Mouse (Mus musculus): ENCODE results near the gene Slc7a6.
A peak's percentile ranks its signal among the peaks of the same experiment; 100 is the strongest.

Gene Slc7a6

DNA sequence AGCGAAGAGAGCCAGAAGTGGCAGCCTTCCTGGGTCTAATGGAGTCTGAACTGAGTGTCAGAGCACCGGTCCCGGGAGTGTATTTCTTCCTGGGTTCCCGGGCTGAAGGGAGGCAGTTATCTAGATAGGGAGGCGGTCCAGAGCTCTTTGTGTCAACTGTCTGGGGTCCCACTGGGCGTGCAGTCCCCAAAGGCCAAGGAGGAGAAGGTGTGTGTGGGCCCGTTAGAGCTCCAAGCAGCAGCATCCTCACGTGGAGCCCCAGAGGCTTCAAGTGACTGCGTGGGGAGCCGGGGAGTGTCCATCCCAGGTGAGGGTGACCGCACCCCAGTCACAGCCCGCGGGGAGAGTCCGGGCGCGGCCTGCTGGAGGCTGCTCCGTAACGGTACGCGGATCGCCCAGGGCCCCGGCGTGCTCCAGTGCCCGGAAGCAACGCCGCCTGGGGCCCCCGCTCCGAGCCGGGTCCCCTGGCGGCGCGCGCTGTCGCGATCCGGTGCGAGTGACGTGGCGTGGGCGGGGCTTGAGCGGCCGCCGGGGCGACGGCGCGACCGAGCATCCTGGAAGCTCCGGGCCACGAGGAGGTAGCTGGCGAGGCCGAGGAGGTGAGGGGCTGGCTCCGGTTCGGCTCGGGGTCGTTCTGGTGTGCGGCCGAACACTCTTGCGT is at the start of gene Slc7a6:
Slc7a6 (plus strand) TSS at position 502 of the 661 bp plus-strand sequence.
- DNase-seq = peak; percentile 93

DNA sequence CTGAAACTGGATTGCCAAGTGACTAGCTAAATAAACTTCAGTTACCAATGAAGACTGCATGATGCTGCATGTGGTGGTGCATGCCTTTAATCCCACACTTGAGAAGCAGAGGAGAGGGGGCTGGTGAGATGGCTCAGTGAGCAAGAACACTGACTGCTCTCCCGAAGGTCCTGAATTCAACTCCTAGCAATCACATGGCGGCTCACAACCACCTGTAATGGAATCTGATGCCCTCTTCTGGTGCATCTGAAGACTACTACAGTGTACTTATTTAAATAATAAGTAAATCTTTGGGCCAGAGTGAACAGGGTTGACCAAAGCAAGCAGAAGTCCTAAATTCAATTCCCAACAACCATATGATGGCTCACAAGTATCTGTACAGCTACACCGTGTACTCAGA is 45.2 kb upstream of the Slc7a6 start:
- no peak for DNase-seq

- DNase-seq = no peak
These were observed 42.6 kb upstream of the Slc7a6 start for GRCm38 (mm10) chr8:106126055-106126454.

DNA sequence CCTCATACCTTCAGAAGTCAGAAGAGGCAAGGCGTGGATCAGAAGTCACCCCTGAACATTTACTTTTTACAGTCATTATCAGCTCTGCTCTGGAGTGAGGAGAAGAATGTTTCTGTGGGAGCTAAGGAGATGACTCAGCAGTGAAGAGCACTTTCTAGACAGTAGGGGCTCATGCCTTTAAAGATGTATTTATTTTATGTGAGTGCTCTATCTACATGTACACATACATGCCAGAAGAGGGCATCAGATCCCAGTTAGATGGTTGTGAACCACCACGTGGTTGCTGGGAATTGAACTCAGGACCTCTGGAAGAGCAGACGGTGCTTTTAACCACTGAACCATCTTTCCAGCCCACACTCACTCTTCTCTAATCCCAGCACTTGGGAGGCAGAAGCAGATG is 41.6 kb upstream of the Slc7a6 start:
- no peak for DNase-seq

DNA sequence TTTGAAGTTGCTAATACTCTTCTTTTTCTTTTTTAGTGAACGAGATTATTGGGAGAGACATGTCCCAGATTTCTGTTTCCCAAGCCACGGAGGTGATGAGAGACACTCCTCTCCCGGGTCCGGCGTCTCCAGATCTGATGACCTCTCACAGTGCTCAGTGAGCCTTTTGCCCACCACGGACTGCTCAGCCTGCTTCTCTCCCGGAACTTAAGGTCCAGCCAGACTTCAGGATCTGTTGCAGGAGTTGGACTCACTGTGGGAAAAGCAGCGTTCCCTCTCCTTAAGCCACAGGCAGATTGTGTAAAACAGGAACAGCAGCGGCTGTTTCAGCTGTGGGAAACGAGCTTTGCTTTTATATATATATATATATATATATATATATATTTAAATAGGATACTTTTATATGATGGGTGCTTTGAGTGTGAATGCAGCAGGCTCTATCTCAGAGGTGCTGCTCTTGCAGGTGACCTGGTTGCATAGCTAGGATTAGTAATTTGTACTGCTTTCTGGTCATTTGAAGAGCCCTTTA is 40.7 kb upstream of the Slc7a6 start:
- no peak for DNase-seq

DNA sequence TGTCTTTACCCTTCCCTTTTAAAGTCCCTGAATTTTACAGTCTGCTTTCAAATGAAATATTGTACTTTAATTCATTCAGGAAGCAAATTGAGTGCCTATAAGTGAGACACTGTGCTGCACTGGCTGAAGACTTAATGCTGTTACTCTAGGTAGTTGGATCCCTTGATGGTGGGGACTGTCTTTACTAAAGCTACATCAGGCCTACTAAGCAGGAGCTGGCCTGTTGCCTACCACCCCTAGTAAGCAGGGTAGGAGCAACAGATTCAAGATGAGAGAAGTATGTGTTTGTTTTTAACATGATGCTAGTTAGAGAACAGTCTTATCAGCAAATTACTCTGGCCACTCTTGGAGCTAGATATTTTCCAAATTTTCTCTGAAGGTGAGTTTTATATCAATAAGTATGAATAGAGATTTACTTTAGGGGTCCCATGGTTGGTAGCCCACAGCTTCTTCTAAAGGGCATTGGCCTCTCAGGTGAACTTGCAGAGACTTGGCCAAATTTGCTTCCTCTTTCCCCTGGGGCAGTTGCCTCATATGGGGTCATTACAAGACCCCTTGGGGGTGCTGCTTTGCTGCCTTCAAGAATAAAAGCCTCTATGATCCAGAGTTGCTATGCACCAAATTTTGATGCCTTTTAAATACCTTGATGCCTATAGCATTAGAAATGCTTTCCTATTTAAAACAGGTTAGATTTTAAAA is 39.3 kb upstream of the Slc7a6 start:
- DNase-seq = no peak

- DNase-seq = no peak
These were observed 38.7 kb upstream of the Slc7a6 start for GRCm38 (mm10) chr8:106129997-106130396.

DNA sequence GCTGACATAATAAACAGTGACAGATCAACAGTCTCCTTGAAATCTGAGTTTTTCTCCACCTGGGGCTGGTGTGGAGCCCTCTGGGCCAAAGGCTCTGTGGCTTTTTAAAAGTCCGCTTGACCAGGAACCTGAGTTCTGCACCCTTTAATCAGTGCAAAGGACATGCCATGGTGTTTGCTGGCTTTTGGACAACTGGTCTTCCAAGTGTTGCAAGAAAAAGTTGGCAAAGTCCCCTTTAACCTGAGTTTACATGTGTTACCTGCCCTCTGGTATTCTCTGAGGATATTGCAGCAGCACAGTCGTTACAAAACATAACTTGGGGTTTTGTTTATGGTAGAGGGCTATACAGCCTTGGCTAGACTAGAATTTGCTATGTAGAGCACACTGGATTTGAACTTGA is 38.2 kb upstream of the Slc7a6 start:
- DNase-seq = no peak

- DNase-seq = no peak
These were observed 37.6 kb upstream of the Slc7a6 start for GRCm38 (mm10) chr8:106131021-106131420.

- DNase-seq = no peak
These were observed 37.0 kb upstream of the Slc7a6 start for GRCm38 (mm10) chr8:106131488-106132222.

DNA sequence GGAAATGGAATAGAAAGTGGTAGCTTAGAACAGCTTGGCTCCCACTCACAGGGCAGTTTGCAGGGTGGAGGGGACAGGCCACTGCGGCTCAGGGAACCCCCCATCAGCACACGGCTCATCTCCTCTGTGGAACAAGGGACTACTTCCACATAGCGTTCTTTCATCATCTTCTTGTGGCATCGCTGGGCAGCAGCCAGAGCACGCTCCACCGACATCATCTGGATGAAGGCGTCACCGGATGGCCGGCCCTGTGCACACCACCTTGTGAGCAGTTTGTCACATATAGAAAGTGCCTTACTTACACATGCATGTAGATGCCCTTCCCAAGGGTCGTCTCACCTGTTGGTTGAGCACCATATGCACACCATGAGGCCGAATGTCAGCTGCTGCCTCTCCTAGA is 36.3 kb upstream of the Slc7a6 start:
- DNase-seq = no peak

GRCm38 (mm10) chr8:106133526-106133925 is 35.1 kb upstream of the Slc7a6 start:
- no peak for DNase-seq

GRCm38 (mm10) chr8:106133946-106134345 is 34.7 kb upstream of the Slc7a6 start:
- DNase-seq = no peak

GRCm38 (mm10) chr8:106134751-106135571 is 33.7 kb upstream of the Slc7a6 start:
- DNase-seq = no peak

GRCm38 (mm10) chr8:106135672-106136071 is 33.0 kb upstream of the Slc7a6 start:
- no peak for DNase-seq

- no peak for DNase-seq
These were observed 32.2 kb upstream of the Slc7a6 start, which contains the start of gene Esrp2 for GRCm38 (mm10) chr8:106136156-106137130. Gene Esrp2, minus strand, starts transcription at chr8:106136974.

DNA sequence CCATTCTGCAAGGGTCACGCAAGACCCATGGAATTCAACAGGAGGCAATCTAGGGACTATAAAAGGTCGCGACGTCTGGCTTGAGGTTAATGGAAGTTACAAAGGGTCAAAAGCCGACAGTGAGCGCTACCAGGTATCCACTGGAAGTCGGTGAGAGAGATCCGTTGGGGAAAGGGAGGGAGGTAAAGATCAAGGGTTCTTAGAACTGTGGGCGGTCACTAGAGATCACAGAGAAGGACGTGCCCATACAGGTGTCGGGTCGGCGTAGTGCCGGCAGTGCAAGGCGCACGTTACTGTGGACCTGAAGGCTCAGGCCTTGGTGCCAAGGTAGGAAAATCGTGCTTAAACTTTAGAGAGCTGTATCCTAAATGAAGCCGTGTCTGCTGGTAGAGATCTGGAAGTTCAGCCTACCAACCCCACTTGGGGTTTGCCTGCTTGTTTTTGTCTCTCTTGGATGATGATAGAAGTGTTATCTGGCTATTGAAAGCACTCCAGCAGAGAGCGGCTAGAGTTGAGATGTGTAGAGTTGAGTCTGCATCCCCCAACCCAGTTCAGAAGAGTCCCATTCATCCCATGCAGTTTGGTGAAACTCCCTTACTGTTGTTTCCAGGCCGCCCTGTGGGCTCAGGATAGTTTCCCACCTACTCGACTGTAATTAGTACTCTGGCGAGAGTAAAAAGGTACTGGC is 31.3 kb upstream of the Slc7a6 start:
- no peak for DNase-seq

- DNase-seq = peak; percentile 55
These were observed 30.7 kb upstream of the Slc7a6 start for GRCm38 (mm10) chr8:106137906-106138477.

- DNase-seq = no peak
These were observed 30.0 kb upstream of the Slc7a6 start for GRCm38 (mm10) chr8:106138616-106139015.

DNA sequence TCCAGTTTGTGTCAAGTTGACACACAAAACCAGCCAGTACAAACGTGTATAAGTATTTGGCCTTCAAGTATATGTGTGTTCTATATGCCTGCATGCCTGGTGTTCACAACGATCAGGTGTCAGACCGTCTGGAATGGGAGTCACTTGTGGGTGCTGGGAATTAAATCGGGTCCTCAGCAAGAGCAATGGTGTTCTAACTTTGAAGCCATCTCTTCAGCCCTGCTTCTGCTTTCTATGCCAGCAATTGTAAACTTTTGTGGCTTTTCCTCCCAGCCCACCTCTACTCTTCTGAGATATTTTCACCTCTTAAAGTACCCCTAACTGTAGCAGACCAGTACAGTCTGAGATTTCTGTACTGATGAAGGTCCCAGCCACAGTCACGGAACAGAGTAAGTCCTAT is 28.5 kb upstream of the Slc7a6 start:
- DNase-seq = no peak

Measured in right cerebral cortex, postnatal 25 days (tissue).